Comparison of ENCODE assay signal across 12 mouse cellular contexts in genomic region chr4:135241669-135242068, GRCm38 (mm10). TPM values are rescaled to one million over a fixed set of nuclear protein-coding genes. Genes with fewer than 3 reads are reported as not detected.
DNase-seq lines count a peak whose midpoint lies in the region; ATAC-seq lines count a peak whose summit lies in the region.
"Had no signal": no experiment of that assay in that cellular context is flagged by ENCODE, and none has a peak within 500 bp of the region (broad histone marks: within the 10 kb centered on the region; RNA-seq: fewer than 3 reads in every experiment).

No protein-coding gene starts in this region.

- H3K4me3 ChIP-seq in stomach, embryonic 15.5 days (replicated peaks): no peak overlapping the region
- H3K4me3 ChIP-seq: midbrain, embryonic 12.5 days had no signal

- H3K27me3 ChIP-seq in stomach, embryonic 15.5 days (replicated peaks): no peaks in the 10 kb centered on the region
- H3K27me3 ChIP-seq: midbrain, embryonic 12.5 days had no signal

- DNase-seq in embryo, embryonic 10 days (ENCODE audit: low spot score): peak; percentile 22
- DNase-seq in embryo, embryonic 9.5 days (ENCODE audit: extremely low spot score): no peak
- DNase-seq in lung, adult 18-20 months: peak; percentile 27 to 29
- DNase-seq in lung, postnatal 25 days (ENCODE audit: low spot score): no peak
- DNase-seq in kidney, postnatal 36 days: peak; percentile 55 to 63
- DNase-seq in c-Kit-positive CD71-positive TER-119-positive erythroid progenitor cells, embryonic 14.5 days (ENCODE audit: low spot score): no peak
- no peak for DNase-seq in gastrocnemius, postnatal 4 days (ENCODE audit: low spot score in 2 of 2)
- DNase-seq: B cell, adult 2 months; cerebellum, adult 8-10 months; forebrain, postnatal 0 days had no signal

- peaks cover 27% of the 10 kb centered on the region for H3K4me1 ChIP-seq in stomach, embryonic 15.5 days

- H3K36me3 ChIP-seq in stomach, embryonic 15.5 days: no peaks in the 10 kb centered on the region

- H3K9ac ChIP-seq in stomach, embryonic 15.5 days: no peak overlapping the region
- H3K9ac ChIP-seq: forebrain, postnatal 0 days; midbrain, embryonic 12.5 days had no signal

- 22% methylated on average over 5 of the region's 5 CpGs for WGBS in stomach, embryonic 15.5 days

- H3K4me2 ChIP-seq in stomach, embryonic 15.5 days: no peak overlapping the region
- H3K4me2 ChIP-seq: midbrain, embryonic 12.5 days had no signal

- ATAC-seq in stomach, embryonic 15.5 days (ENCODE audit: insufficient read depth, low FRiP score, low read depth): no peak
- ATAC-seq: forebrain, postnatal 0 days had no signal

- H3K9me3 ChIP-seq in stomach, embryonic 15.5 days: no peaks in the 10 kb centered on the region
- H3K9me3 ChIP-seq: midbrain, embryonic 12.5 days had no signal

- peak overlapping the region; percentile 27; the same call in 1 of the 2 replicates for H3K27ac ChIP-seq in stomach, embryonic 15.5 days
- H3K27ac ChIP-seq: midbrain, embryonic 12.5 days had no signal

RNA-seq across cellular contexts. Expression of gene Clic4, which starts 30.9 kb away (rescaled TPM):
- 141 and 144 TPM in 2 replicates for polyA plus RNA-seq in stomach, embryonic 15.5 days (2015; fragmentation: Nextera tagmentation; extraction: Ambion mirVana)
- 100 to 1,000 TPM; 109 to 115 TPM for total RNA-seq in gastrocnemius, postnatal 4 days (2021)

Comparison
In these comparisons a context has a peak if more than half of its experiments do, and no peak if none do; other contexts are left out.
1. DNase-seq: peak in embryo, embryonic 10 days (single experiment), lung, adult 18-20 months (2 of 2) and kidney, postnatal 36 days (2 of 2); none in embryo, embryonic 9.5 days (single experiment), lung, postnatal 25 days (single experiment), c-Kit-positive CD71-positive TER-119-positive erythroid progenitor cells, embryonic 14.5 days (single experiment) and gastrocnemius, postnatal 4 days (0 of 2).